Mouse (Mus musculus): ENCODE results near the gene Arhgef28. TPM values are rescaled to one million over a fixed set of nuclear protein-coding genes. Genes with fewer than 3 reads are reported as not detected.

Arhgef28 gene
- total and polyA plus RNA-seq, 3 experiments, result not detected

GRCm38 (mm10) chr13:98055194-98055593 is 151.0 kb downstream of the Arhgef28 start:
- no peak overlapping the region for H3K27ac ChIP-seq (ENCODE audit: control insufficient read depth, low read depth, low read length)
- H3K27me3 ChIP-seq (ENCODE audit: control insufficient read depth in 1 of 2, insufficient read depth in 2 of 2, low read length in 2 of 2), result no peaks in the 10 kb centered on the region
- H3K36me3 ChIP-seq (ENCODE audit: control insufficient read depth in 1 of 2, insufficient read depth in 2 of 2, low read length in 2 of 2), result no peaks in the 10 kb centered on the region
- H3K9ac ChIP-seq (ENCODE audit: control insufficient read depth, low read depth, low read length, poor library complexity, severe bottlenecking), result no peak overlapping the region
- H3K79me2 ChIP-seq (ENCODE audit: control insufficient read depth, insufficient read depth, low read length, poor library complexity), result no peaks in the 10 kb centered on the region
- H3K4me3 ChIP-seq (ENCODE audit: control insufficient read depth in 1 of 2, insufficient read depth in 1 of 2, low read depth in 2 of 2, low read length in 2 of 2), result no peak overlapping the region
- DNase-seq (ENCODE audit: low read depth, low spot score), result no peak
- TF ChIP-seq ZMIZ1 (IDR thresholded peaks at IDR 0.05; ENCODE audit: low read depth, low read length) (no peak), ZKSCAN1 (IDR thresholded peaks at IDR 0.05; ENCODE audit: low read depth, low read length) (no peak), RAD21 (IDR thresholded peaks at IDR 0.05; ENCODE audit: low read depth, low read length) (no peak), BHLHE40 (IDR thresholded peaks at IDR 0.05; ENCODE audit: borderline replicate concordance, low read depth, low read length) (no peak), E2F4 (IDR thresholded peaks at IDR 0.05; ENCODE audit: borderline replicate concordance, low read depth, low read length) (no peak), POLR2AphosphoS5 (IDR thresholded peaks at IDR 0.05; ENCODE audit: borderline replicate concordance, low read depth, low read length) (no peak), USF1 (IDR thresholded peaks at IDR 0.05; ENCODE audit: low read depth, low read length) (no peak), ZC3H11A (IDR thresholded peaks at IDR 0.05; ENCODE audit: low read depth, low read length) (no peak), GABPA (IDR thresholded peaks at IDR 0.05; ENCODE audit: low read depth, low read length) (no peak), NRF1 (IDR thresholded peaks at IDR 0.05; ENCODE audit: insufficient read depth, low read depth, low read length, poor library complexity, severe bottlenecking) (no peak), POLR2A (IDR thresholded peaks at IDR 0.05; ENCODE audit: control insufficient read depth in 1 of 2, insufficient read depth in 1 of 2, low read depth in 1 of 2, low read length in 2 of 2, poor library complexity in 1 of 2) (no peak), MYB (IDR thresholded peaks at IDR 0.05; ENCODE audit: low read depth, low read length) (no peak), RCOR1 (IDR thresholded peaks at IDR 0.05; ENCODE audit: low read depth, low read length) (no peak), MEF2A (IDR thresholded peaks at IDR 0.05; ENCODE audit: extremely low read depth, insufficient replicate concordance, low read depth, low read length, poor library complexity, severe bottlenecking) (no peak), HCFC1 (IDR thresholded peaks at IDR 0.05; ENCODE audit: low read depth, low read length) (no peak), CHD2 (IDR thresholded peaks at IDR 0.05; ENCODE audit: low read length) (no peak), ETS1 (IDR thresholded peaks at IDR 0.05; ENCODE audit: low read depth, low read length) (no peak), MAZ (IDR thresholded peaks at IDR 0.05; ENCODE audit: low read depth, low read length) (no peak), CTCF (IDR thresholded peaks at IDR 0.05 in 2 of 3, conservative IDR thresholded peaks at IDR 0.05 in 1 of 3; ENCODE audit: control insufficient read depth in 1 of 3, insufficient read depth in 1 of 3, low read depth in 2 of 3, low read length in 3 of 3, poor library complexity in 1 of 3, severe bottlenecking in 1 of 3) (no peak)
- no peaks in the 10 kb centered on the region for H3K4me1 ChIP-seq (ENCODE audit: control insufficient read depth in 1 of 2, insufficient read depth in 2 of 2, low read length in 2 of 2)
- H3K9me3 ChIP-seq (replicated peaks; ENCODE audit: insufficient read depth, low read length), result no peaks in the 10 kb centered on the region

DNA sequence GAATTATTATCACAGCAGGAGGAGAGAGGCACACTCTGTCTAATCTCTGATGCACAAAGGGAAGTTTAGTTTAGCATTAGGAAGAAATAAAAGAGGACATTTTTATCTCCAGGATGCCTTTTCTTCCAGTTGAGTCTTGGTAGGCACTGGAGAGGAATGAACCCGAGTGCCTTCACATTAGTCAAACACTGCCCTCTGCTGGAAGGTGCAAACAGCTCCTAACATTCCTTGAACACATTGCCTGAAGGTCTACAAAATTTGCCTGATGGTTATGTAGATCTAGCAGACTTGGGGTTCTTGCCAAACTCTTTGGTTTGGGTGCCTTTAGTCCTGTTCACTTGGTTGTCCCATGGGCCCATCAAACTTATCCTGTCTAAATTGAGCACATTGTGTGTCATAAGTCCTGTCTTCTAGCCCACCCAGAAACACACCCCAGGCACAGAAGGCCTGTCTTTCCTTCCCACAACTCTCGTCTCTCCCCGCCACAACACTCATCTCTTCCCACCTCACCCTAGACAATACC is 165.6 kb downstream of the Arhgef28 start:
- peak; percentile 29 for DNase-seq (ENCODE audit: low read depth, low spot score)
- no peaks in the 10 kb centered on the region for H3K27me3 ChIP-seq (ENCODE audit: control insufficient read depth in 1 of 2, insufficient read depth in 2 of 2, low read length in 2 of 2)
- no peak overlapping the region for H3K4me3 ChIP-seq (ENCODE audit: control insufficient read depth in 1 of 2, insufficient read depth in 1 of 2, low read depth in 2 of 2, low read length in 2 of 2)
- H3K9ac ChIP-seq (ENCODE audit: control insufficient read depth, low read depth, low read length, poor library complexity, severe bottlenecking), result no peak overlapping the region
- no peaks in the 10 kb centered on the region for H3K79me2 ChIP-seq (ENCODE audit: control insufficient read depth, insufficient read depth, low read length, poor library complexity)
- no peak overlapping the region for H3K27ac ChIP-seq (ENCODE audit: control insufficient read depth, low read depth, low read length)
- H3K36me3 ChIP-seq (ENCODE audit: control insufficient read depth in 1 of 2, insufficient read depth in 2 of 2, low read length in 2 of 2), result no peaks in the 10 kb centered on the region
- H3K4me1 ChIP-seq (ENCODE audit: control insufficient read depth in 1 of 2, insufficient read depth in 2 of 2, low read length in 2 of 2), result no peaks in the 10 kb centered on the region
- TF ChIP-seq CTCF (IDR thresholded peaks at IDR 0.05 in 2 of 3, conservative IDR thresholded peaks at IDR 0.05 in 1 of 3; ENCODE audit: control insufficient read depth in 1 of 3, insufficient read depth in 1 of 3, low read depth in 2 of 3, low read length in 3 of 3, poor library complexity in 1 of 3, severe bottlenecking in 1 of 3) (peak; percentile 12 to 46 (median 25); a peak in 3 of 6 replicates), KAT2A (conservative IDR thresholded peaks at IDR 0.05; ENCODE audit: low read depth, low read length) (no peak), GABPA (IDR thresholded peaks at IDR 0.05; ENCODE audit: low read depth, low read length) (no peak)
- no peaks in the 10 kb centered on the region for H3K9me3 ChIP-seq (replicated peaks; ENCODE audit: insufficient read depth, low read length)
